Mouse (Mus musculus) frontal cortex, postnatal 14 days (tissue): ENCODE results near the gene Lyst.

Experiments used
- DNase-seq, 2 experiments: peaks; one replicate each; pipeline ENCODE4 v3.0.0; 2022; ENCODE audit warnings: low spot score in 2 of 2

Lyst gene

DNA sequence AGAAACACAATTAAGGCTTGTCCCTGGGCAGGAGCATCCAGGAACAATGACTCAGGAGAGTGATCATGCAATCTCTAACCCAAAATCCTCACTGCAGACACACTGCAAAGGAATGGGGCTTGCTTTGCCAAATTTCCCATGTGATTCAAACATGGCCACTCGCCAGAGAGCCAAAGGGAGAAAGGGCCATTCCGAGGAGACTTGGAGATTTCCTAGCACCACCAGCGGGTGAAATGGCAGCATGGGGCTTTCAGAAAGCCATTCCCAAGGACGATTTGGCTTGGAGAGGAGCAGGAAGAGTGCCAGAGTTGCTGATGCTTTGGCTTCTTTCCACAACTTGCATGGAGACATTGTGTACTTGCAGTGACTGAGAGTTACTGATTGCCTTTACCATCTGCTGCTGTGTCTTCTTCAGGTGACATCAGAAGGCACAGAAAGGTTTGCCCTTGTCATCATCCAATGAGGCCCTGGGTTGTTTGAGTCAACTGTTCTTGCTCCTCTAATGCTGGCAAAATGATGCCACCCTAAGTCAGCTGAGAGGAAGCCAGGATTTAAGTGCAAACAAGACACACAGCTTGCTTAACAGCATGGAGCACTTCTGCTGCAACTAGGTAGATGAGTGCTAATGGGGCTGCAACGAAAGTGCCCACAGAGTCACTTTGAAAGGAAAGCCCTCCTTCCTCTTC, 16.5 kb upstream of the Lyst start:
- no peak for DNase-seq

DNA sequence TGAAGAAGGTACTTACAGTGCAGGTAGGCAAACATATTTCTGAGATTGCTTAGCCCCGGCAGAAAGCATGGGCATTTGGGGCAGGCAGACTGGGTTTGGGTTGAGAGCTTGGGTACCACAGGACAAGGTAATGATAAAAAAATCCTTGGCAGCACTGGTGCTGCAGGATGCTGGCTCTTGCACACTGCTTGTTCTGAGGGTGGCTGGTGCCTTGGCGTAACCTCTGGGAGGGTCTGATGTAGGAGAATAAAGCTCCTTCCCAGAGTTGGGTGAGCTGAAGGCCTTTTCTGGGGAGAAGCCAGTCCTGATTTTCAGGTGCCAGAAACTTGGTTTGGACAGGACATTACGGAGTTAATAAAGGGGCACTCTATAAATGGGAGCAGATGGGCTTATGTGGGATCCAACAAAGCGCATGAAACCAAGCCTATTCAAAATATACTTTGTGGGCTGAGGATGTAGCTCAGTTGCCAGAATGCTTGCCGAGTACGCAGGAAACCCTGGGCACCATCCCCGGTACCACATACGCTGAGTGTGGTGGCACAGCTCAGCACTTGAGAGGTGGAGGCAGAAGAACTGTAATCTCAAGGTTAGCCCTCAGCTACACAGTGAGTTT, 15.8 kb upstream of the Lyst start:
- no peak for DNase-seq

DNA sequence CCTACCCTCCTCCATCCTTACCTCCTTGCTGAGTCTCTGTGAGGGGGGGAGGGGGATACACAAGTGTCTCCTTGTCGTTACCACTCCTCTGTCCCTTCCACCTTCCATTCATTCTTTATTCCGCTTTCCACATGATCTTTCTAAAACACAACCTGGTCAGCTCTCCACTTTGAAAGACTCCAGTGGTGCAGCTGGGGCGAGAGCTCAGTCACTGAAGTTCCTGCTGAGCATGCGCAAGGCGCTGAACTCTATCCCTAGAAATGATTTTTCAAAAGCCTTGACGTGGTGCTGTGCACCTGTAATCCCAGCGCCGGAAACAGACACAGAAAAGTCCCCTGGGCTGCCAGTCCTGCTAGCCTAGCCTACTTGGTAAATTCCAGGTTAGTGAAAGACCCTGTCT, 15.1 kb upstream of the Lyst start:
- DNase-seq = no peak

DNA sequence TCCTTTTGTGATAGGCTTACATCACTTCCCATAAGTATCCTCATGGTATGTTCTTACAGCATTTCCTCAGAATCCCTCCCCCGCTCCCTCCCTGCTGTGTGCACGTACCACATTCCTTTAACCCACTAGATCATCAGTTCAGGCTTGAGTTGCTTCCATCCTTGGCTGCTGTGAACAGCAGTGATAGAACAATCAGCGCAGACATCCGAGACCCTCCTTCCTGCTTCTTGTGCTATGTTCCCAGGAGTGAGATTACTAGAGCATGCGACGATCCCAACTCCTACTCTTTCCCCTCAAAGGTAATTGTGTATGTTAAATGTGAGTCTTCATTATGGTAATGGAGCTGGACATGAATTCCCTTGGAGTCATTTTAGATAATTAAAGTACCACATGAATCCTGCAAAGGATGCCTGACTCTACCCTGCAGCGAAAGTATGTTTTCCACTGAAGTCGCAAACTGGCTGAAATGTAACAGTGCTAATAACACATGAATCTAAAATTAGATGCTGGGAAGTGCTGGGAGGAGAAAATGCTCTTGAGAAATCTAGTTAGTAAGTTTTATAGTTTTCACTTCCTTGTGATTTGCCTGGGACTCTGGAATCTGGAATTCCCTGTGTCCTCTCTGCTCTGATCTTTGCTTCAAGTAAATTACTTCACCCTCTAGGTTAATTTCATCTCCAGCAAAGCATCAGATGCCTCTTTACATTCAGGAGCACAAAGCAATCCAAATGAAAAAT, 13.6 kb upstream of the Lyst start:
- DNase-seq = no peak

DNA sequence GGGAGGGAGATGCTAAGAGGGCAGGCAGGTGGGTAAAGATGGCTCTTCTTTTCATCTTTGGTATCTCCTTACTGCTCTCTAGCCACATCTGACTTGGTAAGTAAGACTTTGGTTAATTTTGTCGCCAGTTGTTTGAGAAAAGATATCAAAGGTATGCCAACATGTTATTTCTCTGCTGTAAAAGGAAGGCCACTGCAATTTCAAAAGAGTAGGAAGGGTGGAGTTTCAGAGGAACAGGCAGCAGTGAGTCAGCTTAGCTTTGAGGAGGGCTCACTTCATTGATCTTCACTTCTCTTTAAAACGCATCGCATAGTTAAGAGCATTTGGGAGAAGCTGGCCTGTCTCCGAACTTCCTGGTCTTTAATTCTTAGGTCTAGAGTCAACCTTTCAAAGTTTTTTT, 8.2 kb upstream of the Lyst start:
- DNase-seq = no peak

DNA sequence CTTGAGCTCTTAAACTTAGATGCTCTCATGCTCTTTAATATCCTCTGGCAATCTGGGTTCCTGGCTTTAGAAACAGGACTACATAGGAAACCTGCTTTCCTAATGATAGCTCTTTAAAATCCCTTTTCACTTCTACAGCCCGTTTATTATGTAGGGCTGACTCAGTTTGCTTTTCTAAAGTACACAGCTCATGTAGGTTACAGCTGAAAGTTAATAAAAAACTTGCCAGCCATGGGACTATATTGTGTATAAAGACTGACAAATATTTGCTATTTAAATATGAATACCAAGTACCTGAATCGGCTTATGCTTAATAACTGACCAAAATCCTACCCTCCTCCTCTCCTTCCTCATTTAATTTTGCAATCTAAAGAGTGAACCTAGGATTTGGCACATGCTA, 6.7 kb upstream of the Lyst start:
- DNase-seq = no peak

DNA sequence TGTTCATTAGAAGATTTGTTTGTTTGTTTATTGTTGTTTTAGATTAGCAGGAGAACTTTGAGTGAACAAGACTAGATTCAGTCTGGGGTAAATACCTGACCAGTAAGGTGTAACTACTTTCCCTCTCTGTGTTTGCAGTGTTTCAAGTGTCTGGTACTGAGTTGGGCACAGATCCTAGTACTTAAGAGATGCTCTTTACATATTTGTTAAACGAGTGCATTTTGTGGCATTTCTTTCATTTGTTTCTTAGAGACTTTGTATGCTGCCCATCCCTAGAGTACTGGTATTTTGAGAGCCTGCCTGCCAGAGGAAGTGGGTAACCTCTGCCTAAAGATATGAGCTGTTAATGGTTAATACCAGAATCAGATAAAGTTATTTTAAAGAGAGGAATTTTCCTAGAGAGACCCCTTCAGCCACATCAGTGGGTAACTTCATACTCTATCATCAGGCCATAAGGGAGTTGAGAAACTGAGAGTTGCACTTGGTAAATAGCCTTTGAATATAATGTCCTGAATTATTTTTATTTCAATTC, 2.5 kb upstream of the Lyst start:
- DNase-seq = no peak

DNA sequence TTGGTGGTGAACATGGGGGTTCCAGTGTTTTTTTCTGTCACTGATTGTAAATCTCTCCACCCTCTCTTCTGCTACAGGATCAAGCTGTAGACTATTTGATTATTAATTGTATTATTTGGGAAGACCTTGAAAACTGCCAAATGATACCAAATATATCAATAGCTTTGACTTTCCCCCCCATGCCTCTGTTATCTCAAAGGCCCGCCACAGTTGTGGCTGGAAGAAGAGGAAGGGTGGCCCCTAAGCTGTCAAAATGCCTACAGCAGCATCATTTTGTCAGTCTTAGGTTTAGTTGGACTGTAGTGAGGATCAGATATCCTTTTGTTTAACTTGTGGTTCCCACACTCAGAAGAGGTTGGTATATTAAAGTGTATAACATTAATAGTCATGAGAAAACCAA, 1.7 kb upstream of the Lyst start:
- DNase-seq = no peak

DNA sequence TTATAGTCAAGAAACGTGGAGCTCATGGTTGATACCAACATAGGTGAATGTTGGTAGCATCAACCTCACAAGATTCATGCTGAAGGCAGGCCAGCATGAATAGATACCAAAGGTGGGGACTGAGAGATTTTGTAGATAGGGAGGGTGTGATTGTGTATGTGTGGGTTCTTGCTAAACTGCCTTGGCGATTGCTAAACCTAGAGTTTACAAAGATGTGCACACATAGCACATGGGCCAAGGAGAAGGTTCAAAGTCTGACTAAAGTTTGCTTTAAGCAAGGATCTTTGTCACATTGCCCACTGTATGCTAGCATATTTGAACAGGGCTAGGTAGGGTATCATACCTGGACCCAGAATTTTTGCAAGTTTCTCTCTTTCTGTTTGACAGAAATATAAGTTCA, 1.2 kb upstream of the Lyst start:
- DNase-seq = no peak

DNA sequence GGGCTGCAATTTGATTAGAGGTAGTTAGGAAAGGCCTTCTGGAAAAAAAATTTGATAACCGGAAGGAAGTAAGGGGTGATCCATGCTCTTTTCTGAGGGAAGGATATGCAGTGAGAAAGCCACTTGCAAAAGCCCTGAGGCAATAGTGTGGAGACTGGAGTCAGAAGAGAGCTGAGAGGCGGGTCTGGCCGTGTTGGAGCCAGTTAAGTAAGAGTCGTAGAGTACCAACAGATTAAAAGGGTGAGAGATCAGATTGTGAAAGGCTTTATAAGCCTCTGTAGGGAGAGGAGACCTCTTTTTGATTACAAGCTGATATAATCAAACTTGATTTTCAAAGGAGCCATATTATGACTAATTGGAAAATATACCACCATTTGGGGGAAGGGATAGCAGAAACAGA, 1.7 kb downstream of the Lyst start:
- DNase-seq = no peak

DNA sequence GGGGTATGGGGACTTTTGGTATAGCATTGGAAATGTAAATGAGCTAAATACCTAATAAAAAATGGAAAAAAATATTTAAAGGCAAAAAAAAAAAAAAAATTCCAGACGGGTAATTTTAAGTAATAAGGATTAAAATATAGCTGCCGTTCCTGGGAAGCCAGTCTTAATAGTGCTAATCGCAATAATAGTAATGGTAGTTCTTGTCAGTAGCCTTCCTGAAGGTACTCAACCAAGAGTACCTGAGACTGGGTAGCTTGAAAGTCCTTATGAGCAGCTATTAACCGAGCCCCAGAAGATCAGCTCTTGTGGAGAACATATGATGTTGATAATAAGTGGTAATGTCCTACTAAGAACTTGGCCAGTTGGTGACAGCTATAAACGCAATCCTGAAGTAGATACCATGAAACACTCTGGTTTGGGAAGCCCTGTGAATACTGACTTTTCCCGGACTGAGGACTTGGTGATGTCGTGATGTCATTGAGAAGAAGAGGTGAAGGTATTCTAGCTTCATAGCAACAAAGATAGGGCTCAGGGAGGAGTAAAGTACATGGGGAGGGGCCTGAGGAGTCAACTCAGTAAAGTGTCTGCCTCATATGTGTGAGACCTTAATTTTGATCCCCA, 6.3 kb downstream of the Lyst start:
- no peak for DNase-seq

DNA sequence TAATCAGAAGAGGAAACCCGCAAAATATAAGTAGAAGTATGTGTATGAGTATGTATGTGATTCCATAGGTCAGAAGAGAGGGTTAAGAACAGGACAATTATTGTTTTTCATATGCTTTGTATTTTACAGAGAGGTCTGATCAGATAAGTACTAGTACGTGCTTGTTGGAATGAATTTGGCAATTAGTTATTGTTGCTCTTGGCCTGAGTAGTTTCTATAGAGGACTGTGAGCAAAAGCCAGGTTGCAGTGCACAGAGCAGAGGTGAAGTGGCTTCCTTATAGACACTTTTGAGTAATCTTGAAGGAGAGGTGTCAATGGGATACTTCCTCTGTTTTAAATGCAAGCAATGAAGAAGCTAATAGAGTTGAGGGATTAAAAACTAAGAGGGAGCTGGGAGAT, 7.7 kb downstream of the Lyst start:
- no peak for DNase-seq

DNA sequence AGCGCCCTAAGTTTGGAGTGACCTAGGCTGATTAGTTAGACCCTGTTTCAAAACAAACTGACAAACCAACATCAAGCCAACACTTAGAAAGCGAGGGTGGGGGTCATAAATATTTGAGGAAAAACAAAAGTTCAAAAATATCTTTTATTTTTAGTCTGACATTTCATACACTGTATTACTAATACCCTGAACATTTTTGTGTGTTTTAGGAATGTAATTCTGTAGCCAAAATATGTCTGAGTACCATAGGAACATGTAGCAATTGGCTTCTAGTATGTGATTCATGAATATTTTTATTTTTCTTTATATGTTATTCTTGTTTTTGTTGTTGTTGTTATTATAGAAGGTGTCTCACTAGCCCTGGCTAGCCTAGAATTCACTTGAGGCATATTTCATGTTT, 11.2 kb downstream of the Lyst start:
- no peak for DNase-seq

DNA sequence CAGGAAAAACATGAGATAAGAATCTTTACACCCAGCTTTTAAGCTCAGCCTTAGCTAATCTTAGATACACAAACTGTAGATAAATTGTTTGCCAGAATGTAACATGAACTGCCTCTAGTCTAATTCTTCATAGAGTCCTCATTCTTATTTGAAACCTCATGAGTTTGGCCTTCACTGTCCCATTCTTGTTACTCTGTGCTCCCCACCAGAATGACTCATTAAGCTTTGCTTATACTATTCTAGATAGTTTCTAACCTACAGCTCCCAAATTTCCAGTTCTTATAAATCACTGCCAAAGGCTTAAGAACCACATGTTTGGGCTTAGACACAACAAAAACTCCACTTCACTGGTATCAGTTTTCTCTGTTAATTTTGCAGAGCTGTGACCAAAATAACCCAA, 16.0 kb downstream of the Lyst start:
- no peak for DNase-seq

DNA sequence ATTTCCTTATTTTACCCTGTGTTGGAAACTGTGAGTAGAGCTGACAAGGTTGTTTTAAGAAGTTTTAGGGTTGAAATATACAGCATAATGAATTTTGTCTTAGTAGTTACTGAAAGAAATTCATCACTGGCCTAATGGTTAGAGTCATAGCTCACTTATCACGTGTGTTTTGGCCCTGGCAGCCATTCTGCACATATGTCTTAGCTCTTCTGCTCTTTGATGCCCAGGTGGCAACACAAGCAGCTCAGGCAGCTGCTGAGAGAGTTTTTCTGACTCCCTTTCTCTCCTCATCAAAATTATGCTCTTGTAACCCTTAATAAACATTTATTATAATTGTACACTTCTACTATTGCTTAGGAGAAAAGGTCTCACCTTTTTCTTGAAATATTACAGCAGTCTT, 18.1 kb downstream of the Lyst start:
- no peak for DNase-seq

DNA sequence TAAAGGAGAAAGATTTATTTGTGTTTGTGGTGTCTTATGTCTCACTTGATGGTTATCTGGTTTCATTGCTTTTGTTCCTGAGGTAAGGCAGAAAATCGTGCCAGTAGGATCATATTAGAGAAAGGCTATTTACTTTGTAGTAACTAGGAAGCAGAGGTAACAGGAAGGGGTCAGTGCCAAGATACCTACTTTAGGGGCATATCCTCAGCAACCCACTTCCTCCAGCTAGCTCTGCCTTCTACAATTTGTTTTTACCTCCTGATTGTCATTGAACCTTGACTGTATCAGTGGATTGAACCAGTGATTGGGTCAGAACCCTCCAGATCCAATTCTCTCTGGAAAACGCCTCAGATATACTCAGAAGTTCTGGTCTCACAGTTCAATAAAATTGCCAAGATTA, 19.5 kb downstream of the Lyst start:
- DNase-seq = no peak

DNA sequence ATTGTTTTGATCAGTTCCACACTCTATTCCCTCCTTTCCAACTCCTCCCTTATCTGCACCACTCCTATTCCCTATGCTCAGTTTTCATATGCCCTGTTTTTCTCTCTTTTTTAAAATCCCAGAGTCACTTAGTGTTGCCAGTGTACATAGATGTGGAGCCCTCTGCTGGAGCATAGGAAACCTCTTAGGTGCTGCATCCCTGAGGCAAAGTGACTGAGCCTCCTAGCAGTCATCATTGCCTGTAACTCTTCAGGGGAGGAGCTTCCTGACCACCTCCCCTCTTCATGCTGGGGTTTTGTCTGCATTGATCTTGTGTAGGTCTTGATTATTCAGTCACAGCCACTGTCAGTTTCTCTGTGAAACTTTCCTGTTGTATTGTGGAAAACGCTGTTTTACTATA, 22.7 kb downstream of the Lyst start:
- no peak for DNase-seq

DNA sequence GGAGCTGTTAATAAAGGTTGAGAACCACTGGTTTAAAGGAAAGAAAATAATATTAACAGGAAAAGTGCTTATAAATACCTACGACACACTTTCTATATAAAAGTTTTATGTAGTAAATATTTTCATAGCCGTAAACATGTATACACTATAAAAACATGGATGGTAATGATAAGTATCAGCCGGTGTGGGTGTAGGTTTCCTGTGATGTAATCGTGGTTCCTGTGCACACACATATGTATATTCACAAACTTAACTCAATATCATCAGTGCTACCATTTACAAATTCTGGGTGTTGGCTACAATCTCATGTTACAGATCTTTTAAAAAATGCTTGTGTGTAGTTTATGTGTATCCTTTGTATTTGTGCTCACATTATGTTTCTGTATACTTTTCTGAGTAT, 24.0 kb downstream of the Lyst start:
- DNase-seq = no peak

DNA sequence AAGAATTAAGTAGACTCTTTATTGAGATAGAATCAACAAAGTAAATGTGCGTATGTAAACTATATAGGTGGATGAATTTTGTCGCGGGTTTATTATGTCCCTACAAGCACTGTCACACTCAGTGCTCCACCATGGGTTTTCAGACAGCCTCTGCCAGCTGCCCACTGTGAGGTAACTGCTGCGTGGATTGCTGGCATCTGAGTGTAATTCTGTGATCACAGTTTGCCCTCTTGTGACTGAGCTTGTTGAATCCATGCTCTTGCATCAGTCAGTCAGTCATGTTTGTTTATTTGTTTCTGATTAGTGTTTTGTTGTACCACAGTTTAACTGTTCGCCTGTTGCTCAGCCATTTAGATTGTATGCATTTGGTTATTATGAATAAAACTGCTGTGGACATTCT, 31.3 kb downstream of the Lyst start:
- no peak for DNase-seq

DNA sequence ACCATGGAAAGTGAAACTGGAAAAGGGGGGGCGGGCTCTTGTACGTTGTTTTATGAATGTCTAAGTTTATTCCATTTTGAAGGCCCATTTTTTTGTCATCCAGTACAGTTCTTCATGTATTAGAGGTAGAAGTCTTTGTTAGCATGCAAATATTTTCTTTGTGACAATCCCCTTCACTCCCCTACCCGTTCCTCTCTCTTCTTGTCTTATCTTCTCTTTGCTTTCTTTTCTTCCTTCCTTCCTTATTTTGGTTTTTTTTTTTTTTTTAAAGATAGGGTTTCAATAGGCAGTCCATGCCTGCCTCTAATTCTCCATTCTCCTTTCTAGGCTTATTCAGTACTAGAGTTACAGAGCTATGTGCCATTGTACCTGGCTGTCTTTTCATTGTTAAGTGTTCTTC, 32.4 kb downstream of the Lyst start:
- DNase-seq = no peak

DNA sequence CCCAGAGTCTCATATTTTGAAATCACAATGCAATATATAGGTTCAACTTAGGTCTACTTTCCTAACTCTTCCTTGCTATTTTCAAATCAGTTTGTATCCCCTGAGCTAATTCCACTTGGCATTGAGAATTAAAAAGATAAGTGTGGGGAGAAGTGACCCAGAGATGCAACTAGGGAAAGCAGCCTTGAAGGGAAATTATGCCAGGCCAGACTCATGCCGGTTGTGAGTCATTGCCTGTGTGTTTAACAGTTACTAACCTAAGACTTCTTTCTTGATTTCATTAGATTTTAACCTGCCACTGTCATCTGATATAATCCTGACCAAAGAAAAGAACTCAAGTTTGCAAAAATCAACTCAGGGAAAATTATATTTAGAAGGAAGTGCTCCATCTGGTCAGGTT, 43.5 kb downstream of the Lyst start:
- no peak for DNase-seq

DNA sequence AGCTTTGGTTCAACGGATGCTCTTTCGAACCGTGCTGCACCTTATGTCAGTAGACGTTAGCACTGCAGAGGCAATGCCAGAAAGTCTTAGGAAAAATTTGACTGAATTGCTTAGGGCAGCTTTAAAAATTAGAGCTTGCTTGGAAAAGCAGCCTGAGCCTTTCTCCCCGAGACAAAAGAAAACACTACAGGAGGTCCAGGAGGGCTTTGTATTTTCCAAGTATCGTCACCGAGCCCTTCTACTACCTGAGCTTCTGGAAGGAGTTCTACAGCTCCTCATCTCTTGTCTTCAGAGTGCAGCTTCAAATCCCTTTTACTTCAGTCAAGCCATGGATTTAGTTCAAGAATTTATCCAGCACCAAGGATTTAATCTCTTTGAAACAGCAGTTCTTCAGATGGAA, 44.5 kb downstream of the Lyst start:
- no peak for DNase-seq

DNA sequence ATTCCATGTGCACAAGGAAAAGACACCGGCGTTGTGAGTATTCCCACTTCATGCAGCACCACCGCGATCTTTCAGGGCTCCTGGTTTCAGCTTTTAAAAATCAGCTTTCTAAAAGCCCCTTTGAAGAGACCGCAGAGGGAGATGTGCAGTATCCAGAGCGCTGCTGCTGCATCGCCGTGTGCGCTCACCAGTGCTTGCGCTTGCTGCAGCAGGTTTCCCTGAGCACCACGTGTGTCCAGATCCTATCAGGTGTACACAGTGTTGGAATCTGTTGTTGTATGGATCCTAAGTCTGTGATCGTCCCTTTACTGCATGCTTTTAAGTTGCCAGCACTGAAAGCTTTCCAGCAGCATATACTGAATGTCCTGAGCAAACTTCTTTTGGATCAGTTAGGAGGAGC, 45.0 kb downstream of the Lyst start:
- no peak for DNase-seq
